Mouse (Mus musculus): ENCODE results near the gene Actn3. TPM values are rescaled to one million over a fixed set of nuclear protein-coding genes. Genes with fewer than 3 reads are reported as not detected.

Actn3 gene
- 6.0 and 6.8 TPM in 2 replicates for polyA plus RNA-seq (2016; fragmentation: Nextera tagmentation; extraction: Ambion mirVana)

DNA sequence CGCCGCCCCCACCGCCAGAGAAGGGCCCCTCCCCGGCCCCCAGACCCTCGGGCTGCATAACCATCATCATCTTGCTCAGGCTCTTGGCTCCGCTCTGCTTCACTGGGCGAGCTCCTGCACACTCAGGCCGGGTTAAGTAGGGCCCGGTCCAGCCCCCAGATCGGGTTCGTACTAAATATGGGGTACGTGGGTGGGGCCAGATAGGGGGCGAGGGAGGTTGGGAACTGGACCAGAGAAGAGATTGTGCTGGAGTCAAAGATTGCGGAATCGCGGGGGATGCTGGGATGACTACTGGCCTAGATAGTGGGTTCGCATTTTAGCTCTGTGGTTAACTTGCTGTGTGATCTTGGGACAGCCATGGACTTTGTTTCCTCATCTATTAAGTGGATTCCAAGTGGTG is at the start of gene Actn3:
Gene Actn3, minus strand, starts transcription at position 125 of the 400 bp plus-strand sequence.
- ATAC-seq (ENCODE audit: insufficient number of reproducible peaks, insufficient read depth, low FRiP score, low TSS enrichment), result no peak; the same call in 1 of the 2 replicates
- H3K9me3 ChIP-seq, result no peaks in the 10 kb centered on the region
- H3K9ac ChIP-seq, result peak within 1 kb of the TSS; percentile 75
- peak within 1 kb of the TSS; percentile 86 for H3K4me3 ChIP-seq
- H3K4me2 ChIP-seq (replicated peaks), result peak within 1 kb of the TSS; percentile 97
- 4% methylated on average over 17 of the region's 17 CpGs for WGBS
- H3K27ac ChIP-seq, result peak within 1 kb of the TSS; percentile 74
- H3K36me3 ChIP-seq, result no peaks in the 10 kb centered on the region
- no peaks in the 10 kb centered on the region for H3K27me3 ChIP-seq
- peaks cover 14% of the 10 kb centered on the region; the same call in 1 of the 2 replicates for H3K4me1 ChIP-seq

GRCm38 (mm10) chr19:4925121-4925860 is 47.6 kb upstream of the Actn3 start:
- Histone ChIP-seq H3K9me3 (no peaks in the 10 kb centered on the region), H3K36me3 (peaks cover 55% of the 10 kb centered on the region), H3K27me3 (no peaks in the 10 kb centered on the region), H3K4me1 (peaks cover 20% of the 10 kb centered on the region; the same call in 1 of the 2 replicates), H3K27ac (no peak overlapping the region), H3K9ac (no peak overlapping the region), H3K4me3 (no peak overlapping the region), H3K4me2 (replicated peaks) (no peak overlapping the region)
- WGBS, result 97% methylated on average over 11 of the region's 11 CpGs
- ATAC-seq (ENCODE audit: insufficient number of reproducible peaks, insufficient read depth, low FRiP score, low TSS enrichment), result no peak

GRCm38 (mm10) chr19:4919652-4920051 is 41.9 kb upstream of the Actn3 start:
- no peak overlapping the region for H3K9ac ChIP-seq
- H3K4me3 ChIP-seq, result no peak overlapping the region
- no peaks in the 10 kb centered on the region for H3K27me3 ChIP-seq
- H3K4me2 ChIP-seq (replicated peaks), result no peak overlapping the region
- peaks cover 96% of the 10 kb centered on the region for H3K36me3 ChIP-seq
- no peaks in the 10 kb centered on the region for H3K4me1 ChIP-seq
- WGBS, result 88% methylated on average over 6 of the region's 6 CpGs
- H3K27ac ChIP-seq, result no peak overlapping the region
- no peak for ATAC-seq (ENCODE audit: insufficient number of reproducible peaks, insufficient read depth, low FRiP score, low TSS enrichment)
- H3K9me3 ChIP-seq, result no peaks in the 10 kb centered on the region

- H3K36me3 ChIP-seq, result peaks cover 95% of the 10 kb centered on the region
- no peak for ATAC-seq (ENCODE audit: insufficient number of reproducible peaks, insufficient read depth, low FRiP score, low TSS enrichment)
- H3K4me2 ChIP-seq (replicated peaks), result no peak overlapping the region
- WGBS, result 83% methylated on average over 10 of the region's 10 CpGs
- H3K9me3 ChIP-seq, result no peaks in the 10 kb centered on the region
- H3K4me1 ChIP-seq, result no peaks in the 10 kb centered on the region
- H3K4me3 ChIP-seq, result no peak overlapping the region
- H3K27ac ChIP-seq, result no peak overlapping the region
- no peak overlapping the region for H3K9ac ChIP-seq
- no peaks in the 10 kb centered on the region for H3K27me3 ChIP-seq
Observed at GRCm38 (mm10) chr19:4916827-4917226, 39.1 kb upstream of the Actn3 start.

GRCm38 (mm10) chr19:4915924-4916603 is 38.4 kb upstream of the Actn3 start:
- Histone ChIP-seq H3K4me1 (no peaks in the 10 kb centered on the region), H3K36me3 (peaks cover 94% of the 10 kb centered on the region), H3K9me3 (no peaks in the 10 kb centered on the region), H3K27ac (no peak overlapping the region), H3K4me3 (no peak overlapping the region), H3K4me2 (replicated peaks) (no peak overlapping the region), H3K27me3 (no peaks in the 10 kb centered on the region), H3K9ac (no peak overlapping the region)
- ATAC-seq (ENCODE audit: insufficient number of reproducible peaks, insufficient read depth, low FRiP score, low TSS enrichment), result no peak
- WGBS, result 88% methylated on average over 15 of the region's 15 CpGs

- no peaks in the 10 kb centered on the region for H3K9me3 ChIP-seq
- H3K4me1 ChIP-seq, result peaks cover 4% of the 10 kb centered on the region; the same call in 1 of the 2 replicates
- peaks cover 66% of the 10 kb centered on the region for H3K36me3 ChIP-seq
- ATAC-seq (ENCODE audit: insufficient number of reproducible peaks, insufficient read depth, low FRiP score, low TSS enrichment), result no peak
- H3K27me3 ChIP-seq, result no peaks in the 10 kb centered on the region
- H3K9ac ChIP-seq, result no peak overlapping the region
- 93% methylated on average over 7 of the region's 7 CpGs for WGBS
- no peak overlapping the region for H3K27ac ChIP-seq
- no peak overlapping the region for H3K4me3 ChIP-seq
- H3K4me2 ChIP-seq (replicated peaks), result no peak overlapping the region
Observed at GRCm38 (mm10) chr19:4909376-4909775, 31.7 kb upstream of the Actn3 start.

GRCm38 (mm10) chr19:4908107-4908506 is 30.4 kb upstream of the Actn3 start:
- no peak overlapping the region for H3K27ac ChIP-seq
- H3K9me3 ChIP-seq, result no peaks in the 10 kb centered on the region
- no peak for ATAC-seq (ENCODE audit: insufficient number of reproducible peaks, insufficient read depth, low FRiP score, low TSS enrichment)
- H3K4me3 ChIP-seq, result no peak overlapping the region
- WGBS, result 82% methylated on average over 4 of the region's 4 CpGs
- no peaks in the 10 kb centered on the region for H3K27me3 ChIP-seq
- H3K4me2 ChIP-seq (replicated peaks), result no peak overlapping the region
- peaks cover 4% of the 10 kb centered on the region; the same call in 1 of the 2 replicates for H3K4me1 ChIP-seq
- no peak overlapping the region for H3K9ac ChIP-seq
- peaks cover 58% of the 10 kb centered on the region for H3K36me3 ChIP-seq

- peak within 1 kb of the TSS; percentile 50 for H3K4me3 ChIP-seq
- 10% methylated on average over 31 of the region's 31 CpGs for WGBS
- no peaks in the 10 kb centered on the region for H3K9me3 ChIP-seq
- no peaks in the 10 kb centered on the region for H3K27me3 ChIP-seq
- H3K36me3 ChIP-seq, result peaks cover 55% of the 10 kb centered on the region
- H3K27ac ChIP-seq, result no peak within 1 kb of the TSS
- H3K4me1 ChIP-seq, result peaks cover 4% of the 10 kb centered on the region; the same call in 1 of the 2 replicates
- no peak for ATAC-seq (ENCODE audit: insufficient number of reproducible peaks, insufficient read depth, low FRiP score, low TSS enrichment)
- peak within 1 kb of the TSS; percentile 58 for H3K4me2 ChIP-seq (replicated peaks)
- H3K9ac ChIP-seq, result peak within 1 kb of the TSS; percentile 51
Observed at GRCm38 (mm10) chr19:4905979-4906794, 28.5 kb upstream of the Actn3 start, which contains the start of gene Bbs1. Gene Bbs1, minus strand, starts transcription at chr19:4906628.

DNA sequence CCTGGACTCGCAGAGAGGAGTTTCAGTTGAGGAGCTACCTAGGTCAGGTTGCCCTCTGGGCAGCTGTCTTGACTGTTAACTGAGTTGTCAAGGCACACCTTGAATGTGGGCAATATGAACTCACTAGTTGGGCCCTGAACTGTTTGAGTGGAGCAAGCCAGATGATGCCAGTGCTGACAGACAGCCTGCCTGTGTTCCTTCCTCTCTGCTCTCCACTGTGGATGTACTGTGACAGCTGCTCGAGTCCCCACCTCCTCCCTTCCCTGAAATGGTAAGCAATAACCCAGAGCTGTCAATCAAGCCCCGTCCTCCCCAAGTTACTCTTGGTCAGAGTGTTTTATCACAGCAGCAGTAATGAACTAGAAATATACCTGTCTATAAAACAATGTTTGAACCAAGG is 22.2 kb upstream of the Actn3 start:
- Histone ChIP-seq H3K4me1 (no peaks in the 10 kb centered on the region), H3K27ac (no peak overlapping the region), H3K9ac (no peak overlapping the region), H3K4me3 (no peak overlapping the region), H3K27me3 (no peaks in the 10 kb centered on the region), H3K9me3 (no peaks in the 10 kb centered on the region), H3K36me3 (peaks cover 14% of the 10 kb centered on the region), H3K4me2 (replicated peaks) (no peak overlapping the region)
- 81% methylated on average over 3 of the region's 3 CpGs for WGBS
- no peak for ATAC-seq (ENCODE audit: insufficient number of reproducible peaks, insufficient read depth, low FRiP score, low TSS enrichment)

DNA sequence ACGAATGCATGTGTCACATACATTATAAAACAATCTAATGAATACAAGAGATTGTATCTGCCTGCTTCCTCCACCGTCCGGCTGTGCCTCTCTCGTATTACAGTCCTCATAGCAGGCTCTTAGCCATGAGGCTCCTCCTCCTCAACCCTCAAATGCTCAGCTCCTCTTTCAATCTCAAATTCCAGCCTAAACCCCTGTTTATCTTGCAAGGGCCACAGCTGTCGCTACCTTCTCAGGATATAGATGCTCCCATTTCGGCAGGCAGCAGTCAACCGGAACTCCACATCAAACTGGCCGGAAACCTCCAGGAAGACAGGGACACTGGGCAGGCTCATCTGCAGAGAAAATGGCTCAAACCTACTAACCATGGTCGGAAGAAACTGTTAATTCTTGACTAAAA is 21.3 kb upstream of the Actn3 start:
- Histone ChIP-seq H3K4me1 (no peaks in the 10 kb centered on the region), H3K4me3 (no peak overlapping the region), H3K36me3 (peaks cover 14% of the 10 kb centered on the region), H3K9ac (no peak overlapping the region), H3K27me3 (no peaks in the 10 kb centered on the region), H3K9me3 (no peaks in the 10 kb centered on the region), H3K4me2 (replicated peaks) (no peak overlapping the region), H3K27ac (no peak overlapping the region)
- 59% methylated on average over 9 of the region's 9 CpGs for WGBS
- no peak for ATAC-seq (ENCODE audit: insufficient number of reproducible peaks, insufficient read depth, low FRiP score, low TSS enrichment)

- Histone ChIP-seq H3K4me2 (replicated peaks) (no peak overlapping the region), H3K27ac (no peak overlapping the region), H3K9me3 (no peaks in the 10 kb centered on the region), H3K4me1 (no peaks in the 10 kb centered on the region), H3K27me3 (no peaks in the 10 kb centered on the region), H3K9ac (no peak overlapping the region), H3K4me3 (no peak overlapping the region), H3K36me3 (peaks cover 4% of the 10 kb centered on the region)
- no peak for ATAC-seq (ENCODE audit: insufficient number of reproducible peaks, insufficient read depth, low FRiP score, low TSS enrichment)
- WGBS, result 55% methylated on average over 21 of the region's 21 CpGs
Observed at GRCm38 (mm10) chr19:4896780-4897520, 19.2 kb upstream of the Actn3 start.
